Mouse (Mus musculus) mesoderm, embryonic 11.5 days (tissue): Measurements from ENCODE around the gene Gm14692.
"Not testable (repeated sequence)": the region's sequence is repeated elsewhere in the genome, so short reads cannot be mapped to it uniquely, and the experiment has no call there.

ENCODE experiments used
- DNase-seq: peaks from one replicate; pipeline ENCODE4 v3.0.0-alpha.2; 2012; ENCODE audit warnings: low read depth, low spot score

Gene Gm14692

GRCm38 (mm10) chrX:67695398-67695797, at the start of gene Gm14692:
Gm14692 (plus strand) TSS chrX:67695698.
- not testable (repeated sequence) for DNase-seq

GRCm38 (mm10) chrX:67693462-67693861, 2.0 kb upstream of the Gm14692 start, which contains the start of gene Gm1140:
Gm1140 (minus strand) TSS chrX:67693562.
- not testable (repeated sequence) for DNase-seq
